Mouse (Mus musculus) retina, adult 2 months (tissue): ENCODE measurements at regions not wholly inside any gene's neighbourhood (a gene's known extent, or its start where the extent isn't known, plus 50 kb on each side); places are given as distances from the start of the nearest gene placed in this dataset.

Experiments used
- DNase-seq: peaks from one replicate; pipeline ENCODE4 v3.0.0-alpha.2; 2012; ENCODE audit warnings: low read depth, low spot score

DNA sequence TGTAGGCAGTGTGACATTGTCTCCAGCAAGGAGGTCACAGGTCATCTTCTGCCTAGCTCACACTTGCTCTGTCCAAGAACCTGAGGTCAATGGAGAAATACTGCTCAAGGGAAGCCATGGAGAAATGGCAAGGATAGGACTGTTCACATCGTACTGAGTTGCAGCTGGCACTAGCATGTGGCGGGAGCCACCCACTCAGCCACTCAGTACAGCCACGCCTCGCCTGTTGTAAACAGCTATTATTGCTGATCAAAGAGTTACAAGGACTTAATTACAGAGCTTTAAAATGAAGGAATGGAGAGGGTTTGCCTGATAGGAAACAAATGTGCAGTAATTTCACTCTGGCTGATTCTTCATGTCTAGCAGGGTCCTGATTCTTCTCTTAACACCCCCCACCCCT, 64.8 kb downstream of the Dll1 start:
- no peak for DNase-seq

DNA sequence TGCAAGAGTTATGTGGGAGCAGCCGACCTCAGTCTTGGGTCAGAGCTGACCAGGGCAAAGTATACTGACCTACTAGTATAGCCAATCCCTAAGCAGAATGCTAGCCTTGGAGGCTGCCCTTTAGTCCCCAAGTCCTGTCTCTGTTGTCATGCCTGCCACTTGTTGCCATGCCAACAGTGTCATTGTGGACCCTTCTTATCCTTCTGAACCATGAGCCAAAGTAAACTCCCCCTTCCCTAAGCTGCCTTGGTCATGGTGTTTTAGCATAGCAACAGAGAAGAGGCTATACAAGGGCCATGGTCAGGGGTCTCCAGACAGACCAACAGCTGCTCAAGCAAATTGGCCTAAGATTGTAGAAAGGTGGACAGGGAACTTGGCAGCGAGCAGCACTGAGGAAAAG, 66.2 kb downstream of the Dll1 start:
- no peak for DNase-seq

DNA sequence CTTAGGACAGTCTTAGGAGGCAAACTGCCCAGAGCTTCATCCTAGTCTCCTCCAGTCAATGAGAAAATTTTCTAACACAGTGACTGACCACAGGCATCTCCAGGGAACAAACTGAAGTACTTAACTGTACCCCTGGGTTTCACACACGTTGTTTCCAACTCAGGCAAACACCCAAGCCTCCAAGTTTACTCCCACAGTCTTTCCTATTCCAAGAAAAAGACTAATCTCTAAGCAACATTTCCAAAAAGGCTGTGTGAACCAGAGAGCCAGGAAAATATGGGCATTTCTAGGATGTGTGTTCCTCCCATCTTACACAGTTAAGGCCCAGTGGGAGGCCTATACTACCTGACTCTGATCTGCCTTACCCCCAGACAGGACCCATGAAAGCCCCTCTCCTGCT, 74.6 kb downstream of the Dll1 start:
- DNase-seq: no peak

DNA sequence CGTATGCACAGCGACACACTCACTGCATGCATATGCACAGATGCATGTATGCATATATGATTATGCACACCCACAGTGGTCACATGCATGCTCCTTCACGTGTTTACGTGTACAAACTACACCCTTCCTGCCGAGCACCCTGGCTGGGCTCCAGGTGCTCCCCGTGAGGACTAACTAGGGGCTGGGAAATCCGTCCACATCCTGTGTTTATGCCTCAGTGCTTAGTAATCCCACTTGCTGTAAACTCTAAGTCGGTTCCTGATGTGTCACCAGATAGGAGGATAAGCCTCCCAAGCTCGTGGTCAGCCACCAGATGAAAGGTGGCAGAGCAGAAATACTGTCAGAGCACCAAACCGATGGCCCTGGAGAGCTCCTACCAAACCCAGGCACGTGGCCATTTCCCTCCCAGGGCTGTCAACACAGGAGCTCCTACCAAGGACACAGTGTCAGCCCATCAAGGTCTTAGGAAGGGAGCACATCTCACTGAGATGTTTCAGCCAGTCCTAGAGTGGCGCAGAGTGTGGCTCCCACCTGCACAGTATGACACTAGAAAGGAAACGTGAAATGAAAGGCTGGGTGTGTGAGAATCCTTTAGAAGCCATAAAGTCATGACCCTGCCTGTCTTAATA, 76.8 kb downstream of the Dll1 start:
- DNase-seq: no peak

DNA sequence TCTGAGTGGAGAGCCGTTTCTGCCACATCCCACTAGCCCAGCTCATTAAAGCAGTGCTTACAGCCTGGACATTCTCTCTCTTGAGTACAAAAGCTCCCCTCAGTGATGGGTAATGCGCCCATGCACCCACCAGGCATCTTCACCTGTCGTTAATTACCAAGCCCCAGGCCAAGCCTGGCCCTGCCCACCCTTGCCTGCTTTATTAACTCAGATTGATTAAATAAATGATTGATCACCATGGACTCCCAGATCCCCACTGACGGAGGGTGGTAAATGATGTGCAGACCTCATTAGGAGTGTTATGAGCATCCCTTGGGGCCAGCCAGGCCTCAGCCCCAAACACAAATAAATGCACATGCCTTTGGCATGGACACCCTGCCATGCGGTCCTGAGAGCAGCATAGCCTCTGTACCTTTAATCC, 82.5 kb downstream of the Dll1 start:
- no peak for DNase-seq

DNA sequence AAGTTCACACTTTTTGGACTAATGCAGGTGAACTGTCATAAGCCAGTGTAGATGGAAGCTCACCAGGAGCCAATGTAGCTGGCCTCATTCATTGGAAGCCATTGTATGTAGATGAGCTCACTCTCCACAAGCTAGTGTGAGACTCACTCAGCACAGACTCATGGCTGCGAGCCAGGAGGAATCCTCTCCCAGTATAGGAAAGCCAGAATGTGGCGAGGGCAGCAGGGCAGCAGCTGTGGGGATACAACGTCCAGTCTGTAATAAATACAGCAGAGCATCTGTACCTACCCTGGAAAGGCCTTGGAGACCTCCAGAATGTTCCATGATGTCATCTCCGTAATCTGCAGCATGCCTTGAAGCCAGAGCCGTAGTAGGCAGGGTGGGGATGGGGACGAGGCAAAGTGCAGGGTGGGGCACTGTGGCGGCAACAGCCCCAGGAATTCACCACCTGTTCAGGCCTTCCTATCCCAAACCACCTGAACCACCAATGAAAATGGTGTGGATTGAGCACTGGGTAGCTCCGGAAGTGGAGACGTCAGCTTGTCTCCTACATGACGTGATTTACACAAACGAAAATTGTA, 84.1 kb downstream of the Dll1 start:
- no peak for DNase-seq

DNA sequence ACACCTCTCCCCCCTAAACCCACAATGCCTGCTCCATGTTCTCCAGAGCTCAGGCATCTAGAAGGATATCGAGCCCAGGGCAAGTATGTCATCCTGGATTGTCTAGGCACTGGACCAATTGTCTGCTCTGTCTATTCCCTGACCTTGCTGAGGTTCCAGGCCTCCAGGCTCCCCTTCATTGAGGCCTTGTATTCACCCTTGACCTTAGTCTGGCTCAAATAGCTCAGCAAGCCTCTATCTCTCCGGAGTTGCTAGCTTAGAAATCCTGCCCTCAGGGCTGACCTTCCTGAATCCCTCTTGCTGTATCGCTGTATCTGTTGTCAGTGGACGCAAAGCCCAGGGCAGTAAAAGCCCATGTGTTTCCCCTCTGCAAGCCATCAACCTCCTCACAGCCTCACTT, 85.0 kb downstream of the Dll1 start:
- no peak for DNase-seq

DNA sequence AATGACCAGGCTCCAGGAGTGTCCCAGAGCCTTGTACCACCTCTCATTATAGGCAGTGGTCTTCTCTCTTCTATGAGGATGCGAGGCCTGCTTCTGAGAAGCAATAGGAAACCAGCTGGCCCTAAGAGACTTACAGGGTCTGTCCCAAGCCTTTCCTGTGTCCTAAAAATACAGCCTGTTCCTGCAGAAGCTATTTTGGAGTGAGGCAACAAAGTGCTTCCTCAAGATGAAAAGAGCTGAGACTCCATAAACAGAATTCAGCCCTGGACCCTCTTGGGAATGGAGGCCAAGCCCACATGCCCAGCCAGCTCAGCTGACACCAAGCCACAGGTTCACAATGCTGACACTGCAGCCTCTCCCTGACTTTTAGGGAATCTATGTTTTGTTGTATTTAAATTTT, 86.3 kb downstream of the Dll1 start:
- no peak for DNase-seq

DNA sequence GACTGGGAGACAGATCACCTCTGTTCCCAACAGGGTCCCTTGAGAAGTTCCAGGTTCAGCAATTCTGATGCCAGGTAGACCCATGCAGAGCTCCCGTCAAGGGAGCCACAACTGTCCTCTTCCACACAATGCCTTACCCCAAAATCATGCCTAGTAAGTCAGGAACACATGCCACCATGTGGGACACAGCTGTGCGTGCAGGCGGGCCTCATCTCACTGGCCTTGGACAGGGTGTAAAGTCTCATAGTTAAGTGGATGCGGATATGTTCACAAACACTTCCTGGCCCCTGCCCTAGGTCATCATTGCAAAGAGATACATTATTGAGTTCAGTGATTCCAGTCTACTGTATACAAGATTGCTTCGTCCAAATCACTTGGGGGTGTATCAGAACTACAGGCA, 87.6 kb downstream of the Dll1 start:
- no peak for DNase-seq

DNA sequence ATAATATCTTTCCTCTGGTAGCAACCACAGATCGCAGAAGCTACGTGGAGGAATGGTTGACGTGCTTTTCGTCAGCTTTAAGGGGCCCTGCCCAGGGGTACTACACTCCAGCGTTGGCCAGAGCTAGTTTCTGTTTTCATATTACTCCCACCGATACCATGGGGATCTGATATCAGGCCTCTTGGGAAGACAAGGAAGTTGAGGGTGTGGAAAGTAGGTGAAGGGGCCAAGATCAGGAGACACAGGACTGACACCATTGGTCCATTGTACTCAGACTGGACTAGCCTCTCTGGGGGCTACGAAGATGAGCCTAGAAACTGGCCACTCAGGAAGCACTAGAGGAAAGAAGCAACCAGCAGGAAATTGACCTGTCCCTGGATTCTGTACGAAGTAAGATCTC, 88.0 kb downstream of the Dll1 start:
- no peak for DNase-seq

DNA sequence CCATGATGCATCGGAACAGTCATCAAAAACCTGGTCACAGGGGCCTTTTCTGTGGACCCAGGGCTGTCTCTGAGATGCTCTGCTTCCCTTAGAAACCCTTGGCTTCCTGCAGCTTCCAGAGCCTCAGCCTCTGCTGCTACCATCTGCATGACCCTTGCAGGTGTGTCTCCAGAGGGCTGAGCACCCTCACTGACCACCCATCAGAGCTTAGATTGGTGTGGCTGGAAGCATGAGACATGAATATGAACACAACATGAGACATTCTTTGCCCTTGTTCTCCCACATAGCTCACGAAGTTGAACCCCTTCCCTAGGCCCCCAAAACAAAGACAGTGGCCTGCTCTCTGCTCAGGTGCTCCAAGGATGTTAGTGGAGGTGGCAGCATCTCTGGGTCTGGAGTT, 90.1 kb downstream of the Dll1 start:
- DNase-seq: no peak

DNA sequence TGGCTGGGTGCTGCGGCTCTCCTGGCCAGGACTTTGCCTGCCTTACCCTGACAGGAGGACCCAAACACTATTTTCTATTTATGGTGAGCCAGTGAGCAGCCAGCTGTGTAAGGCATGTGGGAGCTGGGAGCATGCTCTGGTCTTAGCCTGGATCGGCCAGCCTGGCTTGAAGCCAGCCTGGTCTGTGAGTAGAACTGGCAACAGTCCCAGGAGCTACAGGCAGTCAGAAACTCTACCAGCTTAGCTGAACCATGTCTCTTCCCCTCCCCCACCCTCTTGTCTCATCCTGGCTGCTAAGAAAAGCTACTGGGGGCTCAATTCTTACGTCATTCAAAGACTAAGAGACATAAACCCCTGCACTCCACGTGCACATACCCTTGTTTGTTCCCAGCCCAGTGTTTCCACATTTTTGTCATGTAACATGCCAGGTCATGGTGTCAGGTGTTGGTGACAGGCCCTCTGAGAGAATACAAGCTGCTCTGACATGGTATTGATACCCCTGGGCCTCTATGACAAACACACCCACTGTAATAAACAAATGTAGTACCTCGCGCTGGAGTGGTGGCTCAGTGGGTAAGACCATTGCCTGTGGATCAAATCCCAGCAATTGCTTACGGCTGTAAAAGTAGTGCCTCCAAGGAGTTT, 91.2 kb downstream of the Dll1 start:
- DNase-seq: peak; percentile 32

DNA sequence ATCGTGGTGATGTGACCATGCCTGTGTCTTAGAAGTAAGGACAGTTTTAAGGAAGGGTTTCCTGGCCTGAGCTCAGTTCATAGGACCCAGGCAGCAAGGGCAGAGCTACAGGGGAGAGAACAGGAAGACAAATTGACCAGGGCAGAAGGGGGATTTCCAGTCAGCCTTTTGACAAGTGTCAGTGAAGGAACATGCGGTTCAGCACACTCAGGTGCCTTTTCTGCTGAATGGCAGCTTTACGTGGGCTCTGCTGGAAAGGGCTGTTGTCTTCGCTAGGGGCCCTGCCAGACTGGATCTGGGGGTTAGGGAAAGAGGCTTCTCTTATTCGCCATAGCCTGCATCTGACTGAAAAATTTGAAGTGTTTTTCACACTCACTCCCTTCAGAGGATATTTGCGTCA, 106.8 kb downstream of the Dll1 start:
- no peak for DNase-seq

DNA sequence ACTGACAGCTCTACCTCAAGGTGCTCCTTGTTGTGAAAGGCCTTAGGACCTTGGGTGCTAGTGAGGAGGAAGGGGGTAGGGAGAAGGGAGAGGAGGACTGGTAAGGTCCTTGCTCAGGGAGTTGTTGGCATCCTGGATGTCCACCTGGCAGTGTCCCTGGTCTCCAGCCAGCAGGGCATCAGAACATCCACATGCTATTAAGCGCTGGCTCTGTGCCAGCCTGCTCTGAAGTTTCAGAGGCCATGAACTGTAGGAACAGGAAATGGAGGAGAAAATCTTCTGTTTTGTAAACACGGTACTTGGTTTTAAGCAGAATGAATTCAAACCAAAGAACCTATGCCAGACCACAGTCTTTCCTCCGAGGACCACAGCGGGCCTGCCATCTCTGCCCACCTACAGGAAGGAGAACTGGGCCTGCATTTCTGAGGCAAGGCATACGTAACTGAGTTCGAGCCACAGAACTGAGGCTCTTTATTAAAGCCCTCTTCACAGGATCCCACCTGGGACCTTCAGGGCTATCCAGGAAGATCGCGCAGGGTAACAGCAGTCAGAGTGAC, 107.5 kb downstream of the Dll1 start:
- DNase-seq: no peak

DNA sequence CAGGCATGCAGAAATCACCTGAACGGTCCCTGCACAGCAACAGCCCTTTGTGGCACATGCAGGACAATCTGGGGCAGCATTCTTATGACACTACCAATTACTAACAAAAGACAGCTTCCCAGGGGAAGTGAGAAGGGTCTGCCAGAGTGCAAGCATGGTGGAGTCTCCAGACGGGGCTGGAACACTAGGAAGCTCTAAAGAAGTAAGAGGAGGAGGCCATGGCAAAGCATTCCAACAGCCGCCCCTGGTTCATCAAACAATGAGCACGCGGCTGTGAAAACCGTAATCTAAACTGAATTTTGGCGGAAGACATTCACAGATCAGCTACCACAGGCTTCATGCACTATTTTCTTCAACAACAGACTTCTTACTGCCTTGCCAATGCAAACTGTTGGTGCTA, 109.0 kb downstream of the Dll1 start:
- no peak for DNase-seq

DNA sequence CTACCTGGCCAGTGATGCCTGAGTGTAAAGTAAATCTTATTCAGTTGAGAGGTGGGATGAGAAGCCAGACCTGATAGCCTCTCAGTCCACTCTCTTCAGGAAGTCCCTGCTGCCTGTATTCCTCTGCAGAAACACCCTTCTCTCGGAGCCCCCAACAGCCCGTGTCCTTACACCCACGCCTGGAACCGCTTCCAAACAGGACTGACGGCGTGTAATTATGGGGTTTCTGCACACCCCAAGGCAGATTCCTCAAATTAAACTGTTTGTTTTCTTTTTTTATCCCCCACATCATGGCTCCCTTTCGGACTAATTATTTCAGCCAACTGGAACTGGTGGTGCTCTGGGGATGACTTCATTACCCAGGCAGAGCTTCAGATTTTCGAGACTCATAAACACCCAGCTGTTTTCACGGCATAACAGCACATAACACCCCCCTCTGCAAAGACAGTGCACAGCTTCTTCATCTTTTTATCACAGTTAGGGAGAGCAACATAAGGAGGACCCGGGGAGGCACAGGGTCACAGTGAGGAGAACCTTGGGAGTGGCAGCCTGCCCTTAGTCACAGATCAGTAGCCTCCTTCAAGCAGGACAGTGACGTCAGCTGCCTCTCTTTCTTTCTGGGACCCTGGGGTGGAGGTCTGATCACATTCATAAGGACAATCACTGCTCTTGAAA, 117.1 kb downstream of the Dll1 start:
- no peak for DNase-seq

DNA sequence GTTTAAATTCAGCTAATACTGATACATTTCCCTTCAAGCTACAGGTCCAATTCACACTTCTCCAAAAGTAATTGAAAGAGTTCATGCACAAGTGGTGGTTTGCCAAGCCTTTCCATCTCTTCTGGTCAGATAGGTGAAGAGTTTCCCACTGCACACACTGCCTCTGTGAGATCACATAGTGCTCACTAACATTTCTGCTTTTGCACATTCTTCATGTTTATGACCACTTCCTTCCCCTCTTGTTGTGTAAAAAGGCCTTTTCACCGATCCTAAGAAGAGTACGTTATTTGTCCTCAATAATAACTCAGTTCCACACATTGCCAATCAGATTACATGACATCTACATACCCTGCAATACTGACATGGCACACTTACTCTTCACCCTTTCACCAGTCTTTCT, 120.8 kb downstream of the Dll1 start:
- no peak for DNase-seq

DNA sequence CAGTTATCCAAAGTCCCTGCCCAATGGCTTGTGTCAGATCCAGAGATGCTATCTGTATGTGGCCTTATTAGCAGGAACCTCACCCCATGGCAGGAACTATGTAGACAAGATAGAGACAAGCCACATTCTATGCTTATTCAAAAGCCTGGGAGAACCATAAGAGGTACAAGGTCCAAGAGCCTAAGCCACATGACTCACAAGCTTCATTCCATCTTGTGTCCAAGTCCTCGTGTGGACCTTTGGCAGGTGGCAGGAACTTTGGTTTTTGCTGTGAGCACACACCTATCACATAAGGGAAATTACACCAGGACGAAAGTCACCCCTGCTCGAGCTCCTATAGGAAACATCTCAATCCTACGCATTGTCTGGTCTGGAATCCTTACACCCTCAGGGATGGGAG, 122.9 kb downstream of the Dll1 start:
- no peak for DNase-seq

DNA sequence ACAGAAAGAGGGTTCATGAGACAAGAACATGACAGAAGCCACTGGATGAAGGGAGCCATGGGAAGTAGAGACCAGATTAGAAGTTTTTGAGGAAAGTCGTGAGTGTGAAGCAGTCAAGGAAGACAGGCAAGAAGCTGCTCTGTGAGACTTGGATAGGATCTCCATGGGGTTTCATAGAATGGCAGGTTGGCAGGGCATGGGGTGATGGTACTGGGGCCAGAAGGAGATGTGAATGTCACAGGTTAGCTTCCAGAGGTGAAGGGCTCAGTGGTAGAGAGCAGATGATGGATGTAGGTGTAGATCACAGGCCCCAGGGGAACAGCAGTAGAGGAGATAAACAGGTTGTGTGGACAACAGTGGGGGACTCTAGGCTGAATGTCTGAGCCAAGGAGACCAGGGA, 123.4 kb downstream of the Dll1 start:
- no peak for DNase-seq

DNA sequence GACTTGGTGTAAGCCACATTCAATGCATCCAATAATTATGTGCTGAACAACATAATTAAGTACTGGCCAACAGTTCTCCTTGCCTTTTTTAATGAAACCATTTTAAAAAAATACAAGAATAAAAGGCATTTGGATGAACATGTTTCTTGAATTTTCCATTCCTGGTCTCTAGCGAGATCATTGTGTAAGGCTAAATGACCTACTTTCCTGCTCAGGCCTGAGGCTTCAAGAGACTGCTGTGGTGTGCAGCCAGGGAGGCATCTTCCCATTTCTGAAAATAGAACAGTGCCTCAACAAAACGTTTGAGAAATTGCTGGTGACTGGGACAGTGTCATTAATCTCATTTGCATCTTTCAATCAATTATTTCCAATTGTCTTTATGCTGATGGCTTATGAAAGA, 124.5 kb downstream of the Dll1 start:
- no peak for DNase-seq

DNA sequence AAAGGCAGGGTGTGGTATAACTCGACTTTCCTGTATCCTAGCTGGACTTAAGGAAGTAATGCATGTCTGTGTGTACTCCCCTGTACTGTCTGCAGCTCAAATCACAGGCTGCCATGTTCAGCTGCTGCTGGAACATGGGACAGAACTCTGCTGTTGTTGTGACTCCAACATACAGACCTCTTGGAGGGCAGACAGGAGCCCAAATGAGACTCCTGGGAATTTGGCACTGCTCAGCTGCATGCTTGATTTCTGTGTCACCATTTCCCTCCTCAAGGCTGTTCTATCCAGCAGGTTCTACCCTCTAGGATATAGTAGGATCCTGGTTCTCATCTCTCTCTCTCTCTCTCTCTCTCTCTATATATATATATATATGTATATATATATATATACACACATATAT, 125.0 kb downstream of the Dll1 start:
- no peak for DNase-seq

DNA sequence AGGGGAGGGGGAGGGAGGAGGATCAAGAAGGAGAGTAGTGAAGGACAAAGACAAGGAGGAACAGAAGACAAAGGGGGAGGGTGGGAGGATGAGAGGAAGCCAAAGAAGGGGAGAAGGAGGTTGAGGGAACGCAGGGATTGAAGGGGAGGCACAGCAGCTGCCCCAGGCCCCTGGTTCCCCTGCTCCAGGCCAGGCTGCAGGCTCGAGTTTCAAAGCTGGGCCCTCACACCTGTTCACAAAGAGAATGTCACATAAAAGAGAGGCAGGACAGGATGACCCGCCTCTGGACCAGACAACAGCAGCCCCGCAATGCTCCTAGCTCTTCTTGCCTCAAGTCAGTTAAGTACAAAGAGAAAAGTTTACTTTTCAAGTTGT, 128.3 kb downstream of the Dll1 start:
- no peak for DNase-seq
